Mouse (Mus musculus) CD4-positive, CD25-positive, alpha-beta regulatory T cell, adult 4 months (primary cell): ENCODE measurements around the gene Opcml. TPM values are rescaled to one million over a fixed set of nuclear protein-coding genes. Genes with fewer than 3 reads are reported as not detected.

ENCODE experiments used
- ATAC-seq: one replicate; pipeline ENCODE4 v1.8.0; 2017
- polyA plus RNA-seq, 2 experiments: library from polyadenylated mRNA; unstranded; fragments of 100-300 nt; shearing (Covaris generic); gene quantifications; one replicate each; pipeline ENCODE4 v1.2.1; 2017

Gene Opcml
- polyA plus RNA-seq, 2 experiments from 2014 or later: not detected

DNA sequence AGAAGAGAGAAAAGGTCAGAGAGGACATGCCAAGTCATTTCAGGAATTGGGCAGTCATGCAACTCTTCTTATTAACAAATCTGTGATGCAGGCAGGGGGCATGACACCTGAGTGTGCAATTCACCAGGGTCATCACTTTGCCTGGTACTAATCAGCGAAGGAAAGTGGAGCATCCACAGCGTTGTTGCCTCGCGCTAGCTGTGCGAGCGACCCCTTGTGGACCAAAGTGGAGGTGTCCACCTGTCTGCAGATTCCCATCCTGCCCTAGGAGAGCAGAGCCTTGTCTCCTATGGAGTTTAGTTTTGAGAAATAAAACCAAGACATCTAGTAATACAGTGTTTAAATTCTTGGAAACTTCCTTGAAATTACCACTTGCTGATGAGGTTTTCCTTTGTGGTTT lies 381.3 kb downstream of the Opcml start:
- no peak for ATAC-seq

DNA sequence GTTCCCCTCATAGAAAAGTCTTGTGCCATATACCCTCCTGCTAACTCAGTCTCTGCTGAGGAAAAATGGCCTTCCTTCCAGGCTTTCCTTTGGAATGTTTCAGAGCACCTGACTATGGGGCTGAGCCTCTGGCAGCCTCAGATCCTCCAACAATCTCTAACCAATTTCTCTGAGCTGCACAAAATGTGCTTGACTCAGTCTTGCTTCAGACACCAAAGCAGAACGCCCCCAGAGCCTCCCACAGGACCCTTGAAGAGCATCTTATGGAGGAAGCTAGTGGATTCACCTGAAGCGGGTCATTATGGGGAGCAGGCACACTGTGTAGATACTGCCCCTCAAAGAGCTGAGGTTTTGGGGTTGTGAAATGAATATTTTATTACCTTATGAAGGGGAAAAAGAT lies 386.5 kb downstream of the Opcml start:
- ATAC-seq: no peak

DNA sequence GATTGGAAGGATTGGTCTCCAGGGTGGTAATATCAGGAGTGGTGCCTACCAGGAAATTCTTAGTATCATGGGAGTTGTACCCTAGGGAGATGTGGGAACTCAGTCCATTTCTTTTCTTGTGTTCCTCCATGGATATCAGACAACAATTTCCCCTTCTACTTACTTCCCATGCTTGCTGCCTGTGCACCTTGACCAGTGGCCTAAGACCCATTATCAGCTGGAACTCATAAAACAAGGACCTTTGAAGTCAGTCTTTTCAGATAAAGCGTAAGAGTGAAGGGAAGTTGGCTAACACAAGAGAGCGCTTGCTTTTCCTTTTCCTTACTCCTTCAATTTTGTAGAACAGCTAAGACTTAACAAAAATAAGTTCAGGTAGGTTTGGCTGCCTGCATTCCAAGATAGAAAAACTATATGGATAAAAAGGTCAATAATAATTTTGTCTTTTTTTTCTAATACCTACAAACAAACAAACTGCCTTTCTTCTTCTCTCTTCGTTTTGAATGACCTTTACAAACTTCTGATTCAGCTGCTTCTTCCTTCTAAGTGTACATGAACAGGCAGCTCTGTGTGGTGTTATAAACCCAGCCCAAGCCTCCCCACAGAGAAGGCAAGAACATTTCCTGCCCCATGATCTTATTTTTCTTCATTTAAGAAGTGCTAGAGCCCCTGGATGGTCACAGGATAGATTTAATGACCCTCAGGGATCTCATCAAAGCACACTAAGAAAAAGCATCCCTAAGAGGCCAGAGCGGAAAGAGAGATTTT lies 387.7 kb downstream of the Opcml start:
- no peak for ATAC-seq

DNA sequence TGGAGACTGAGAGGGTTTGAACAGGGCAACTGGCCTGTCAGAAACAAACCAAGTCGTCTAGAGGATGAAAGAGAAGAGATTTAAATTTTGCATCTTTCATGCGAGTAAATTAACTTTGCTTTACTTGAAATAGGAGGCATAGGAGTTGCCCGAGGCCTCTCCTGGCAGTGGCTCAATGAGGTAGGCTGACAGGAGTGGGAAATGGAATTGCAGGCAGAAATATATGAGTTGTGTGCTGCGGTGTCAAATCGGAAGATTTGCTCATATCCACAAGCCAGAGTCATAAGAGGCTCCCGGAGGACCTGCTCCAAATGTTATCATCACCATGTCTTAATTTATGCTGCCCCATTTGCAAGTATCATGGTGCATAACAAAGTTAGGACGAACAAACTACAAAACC lies 391.3 kb downstream of the Opcml start:
- ATAC-seq: no peak

DNA sequence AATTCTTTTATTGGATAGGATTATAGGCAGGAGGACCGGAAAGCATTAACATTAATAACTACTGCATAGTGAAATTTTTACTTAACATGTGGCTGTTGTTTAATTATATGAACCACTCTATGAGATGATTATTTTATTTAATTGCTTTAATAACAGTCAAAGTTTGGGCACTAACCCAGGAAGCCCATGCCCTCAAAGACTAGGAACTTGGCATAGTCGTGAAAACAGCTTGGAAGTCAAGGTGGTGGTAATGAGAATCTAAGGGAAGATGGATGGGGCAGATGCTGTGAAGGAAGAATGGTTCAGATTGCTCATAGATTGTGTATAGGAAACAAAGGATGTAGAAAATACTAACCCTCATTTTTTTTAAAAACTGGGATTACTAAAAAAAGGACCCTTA lies 399.7 kb downstream of the Opcml start:
- no peak for ATAC-seq

DNA sequence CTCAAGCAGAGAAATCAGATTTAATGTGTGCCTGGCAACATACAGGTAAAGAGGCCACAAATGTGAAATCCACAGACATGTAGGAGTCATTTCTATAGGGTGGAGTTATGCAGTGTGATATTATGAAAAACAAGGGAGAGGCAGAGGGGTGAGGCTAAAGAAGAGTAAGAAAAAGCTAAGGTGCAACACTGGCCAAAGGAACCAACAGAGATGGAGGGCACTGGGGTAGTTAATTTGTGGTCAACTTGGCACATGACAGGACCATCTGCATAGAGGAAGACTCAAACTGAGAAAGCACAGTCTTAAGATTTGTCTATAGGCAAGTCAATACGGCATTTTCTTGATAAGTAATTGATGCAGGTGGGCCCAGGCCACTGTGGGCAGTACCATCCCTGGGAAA lies 400.2 kb downstream of the Opcml start:
- ATAC-seq: no peak

DNA sequence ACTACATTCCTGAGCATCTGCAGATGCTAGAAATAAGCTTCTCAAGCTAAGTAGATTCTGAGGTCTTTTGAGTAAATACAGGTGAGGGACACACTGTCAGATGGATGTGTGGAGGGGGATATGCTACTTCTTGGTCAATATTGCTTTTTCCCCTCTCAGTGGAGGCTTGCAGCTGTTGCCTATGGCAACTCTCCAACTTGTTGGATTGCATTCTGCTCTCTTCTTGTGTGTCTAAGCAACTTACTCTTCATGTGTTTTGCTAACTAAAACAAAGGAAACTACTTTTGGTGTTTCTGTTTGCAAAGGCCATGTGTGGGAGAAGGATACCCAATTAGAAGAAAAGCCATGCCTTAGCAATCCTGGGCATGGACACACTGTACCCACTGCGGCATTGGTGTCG lies 406.0 kb downstream of the Opcml start:
- no peak for ATAC-seq

DNA sequence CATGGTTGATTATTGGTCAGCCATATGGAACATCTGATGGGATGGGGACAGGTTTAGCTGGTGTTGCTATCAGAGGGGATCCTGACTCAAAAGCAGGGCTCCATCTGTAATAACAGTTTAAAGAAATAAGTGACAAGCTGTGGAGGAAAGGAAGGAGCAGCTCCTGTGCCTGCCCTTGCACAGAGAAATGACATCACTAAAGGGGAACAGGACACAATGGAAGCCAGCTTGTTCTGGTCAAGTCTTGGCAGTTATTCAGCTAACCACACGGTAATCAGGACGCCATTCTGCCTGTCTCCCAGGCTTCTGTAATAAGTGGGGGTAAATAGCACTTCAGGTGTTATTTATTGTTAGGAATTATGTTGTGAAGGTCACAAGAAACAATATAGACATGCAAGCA lies 406.5 kb downstream of the Opcml start:
- ATAC-seq: no peak

DNA sequence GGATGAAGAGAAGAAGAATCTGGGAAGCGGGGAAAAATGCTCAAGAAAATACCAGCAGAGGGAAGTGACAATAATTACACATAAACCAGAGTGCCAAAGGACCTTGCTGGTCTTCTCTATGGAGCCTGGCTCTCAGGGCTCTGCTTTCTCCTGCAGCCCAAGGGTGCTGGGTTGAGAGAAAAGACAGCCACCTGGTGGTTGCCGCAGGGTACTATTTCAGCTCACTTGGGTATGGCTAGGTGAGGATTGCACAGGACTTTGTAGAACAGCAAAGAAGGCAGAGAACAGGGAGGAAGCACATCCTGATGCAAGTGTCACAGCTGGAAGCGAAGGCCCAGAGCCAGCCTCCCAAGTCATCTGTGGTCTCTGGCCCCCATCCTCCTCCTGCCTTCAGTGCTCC lies 407.1 kb downstream of the Opcml start:
- ATAC-seq: no peak

DNA sequence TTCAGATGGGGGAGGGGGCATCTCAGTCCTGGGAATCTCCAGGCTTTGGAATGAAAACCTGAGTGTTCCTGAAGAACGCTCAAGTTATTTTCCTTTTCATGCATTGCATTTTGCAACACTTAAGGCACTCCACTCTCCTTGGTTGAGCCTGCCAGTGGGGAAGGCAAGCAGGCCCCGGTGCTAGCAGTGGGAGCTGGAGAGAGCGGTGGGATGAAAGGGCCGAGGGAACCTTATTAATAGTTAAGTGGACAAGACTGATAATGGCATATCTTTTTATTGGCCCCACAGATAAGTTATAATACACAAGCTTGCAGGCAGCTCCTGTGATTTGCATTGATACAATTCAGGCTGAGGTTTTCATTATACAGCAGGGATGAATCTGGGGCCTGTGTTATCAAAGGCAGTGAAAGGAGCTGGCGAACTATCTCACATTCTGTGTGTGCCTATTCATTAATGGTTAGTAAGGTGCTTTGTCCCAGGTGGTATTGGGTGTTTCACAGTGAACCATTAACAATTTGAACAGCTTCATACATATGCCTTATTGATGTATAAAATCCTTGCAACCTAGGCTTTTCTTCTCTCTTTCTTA lies 407.6 kb downstream of the Opcml start:
- no peak for ATAC-seq

DNA sequence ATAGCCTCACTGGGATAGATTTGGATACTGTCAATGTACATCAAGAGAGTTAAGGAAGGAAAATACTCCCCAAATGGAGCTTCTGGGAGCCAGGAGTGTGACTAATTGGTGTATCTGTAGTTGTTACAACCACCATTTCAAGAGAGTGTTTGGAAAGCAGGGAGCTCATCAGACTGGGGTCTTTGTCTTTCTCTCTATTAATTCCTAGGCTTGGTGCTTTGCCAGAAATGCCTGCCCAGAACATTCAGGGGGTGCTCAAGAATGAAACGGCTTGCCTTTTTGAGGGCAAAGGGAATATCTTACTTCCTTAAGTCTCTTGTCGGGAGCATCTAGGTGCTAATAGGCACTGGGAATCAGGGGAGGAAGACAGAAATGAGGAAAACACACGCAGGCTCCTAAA lies 416.9 kb downstream of the Opcml start:
- no peak for ATAC-seq

DNA sequence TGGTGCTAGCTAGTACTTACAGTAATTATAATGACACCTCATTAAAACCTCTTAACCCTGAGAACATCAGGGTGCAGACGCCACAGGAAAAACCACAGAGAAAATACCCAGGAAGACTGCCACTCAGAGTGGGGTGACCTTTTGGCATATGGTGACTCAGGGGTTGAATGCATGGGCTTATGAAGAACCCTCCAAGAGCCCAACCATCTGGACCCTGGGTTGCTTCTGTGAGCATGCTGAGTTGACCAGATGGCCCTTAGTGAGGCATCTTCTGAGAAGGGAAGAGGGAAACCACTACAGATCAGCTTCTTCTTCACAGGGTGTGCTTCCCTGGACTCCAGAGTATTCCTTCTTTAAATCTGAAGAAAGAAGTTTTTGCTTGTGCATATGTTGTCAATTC lies 418.1 kb downstream of the Opcml start:
- ATAC-seq: no peak

DNA sequence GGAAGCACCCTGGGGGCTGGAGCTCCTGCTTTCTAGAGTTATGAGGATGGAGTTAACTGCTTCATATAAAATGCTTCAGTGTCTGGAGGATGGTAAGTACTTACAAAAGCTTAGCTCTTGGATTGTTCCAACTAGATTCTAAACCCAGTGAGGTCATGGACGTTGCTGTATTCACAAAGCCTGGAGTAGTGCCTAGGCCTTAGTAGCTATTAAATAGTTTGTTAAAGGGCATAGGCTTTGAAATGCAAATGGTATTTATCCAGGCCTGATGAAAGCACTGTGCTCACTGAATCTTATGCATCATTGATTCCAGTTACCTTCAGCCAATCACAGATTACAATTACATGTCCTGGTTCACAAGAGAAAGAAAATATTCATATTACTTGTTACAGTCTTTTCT lies 421.3 kb downstream of the Opcml start:
- no peak for ATAC-seq

DNA sequence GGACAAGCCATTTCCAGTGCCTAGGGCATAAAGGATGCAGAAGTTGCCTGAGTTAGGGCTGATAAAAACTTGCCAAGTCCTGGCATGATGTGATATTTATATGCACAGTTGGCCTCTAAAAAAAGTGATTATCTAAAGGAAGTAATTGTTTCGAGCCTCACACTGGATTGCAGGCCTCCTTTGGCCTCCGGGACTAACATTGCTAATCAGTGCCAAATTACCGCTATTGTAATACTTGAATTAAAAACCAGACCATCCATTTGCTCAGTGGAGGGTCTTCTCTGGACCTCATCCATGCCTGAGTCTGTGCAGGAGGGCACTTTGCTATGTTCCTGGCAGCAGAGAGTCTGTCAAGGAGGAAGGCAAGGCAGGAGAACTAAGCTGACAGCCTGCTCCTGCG lies 423.3 kb downstream of the Opcml start:
- no peak for ATAC-seq

DNA sequence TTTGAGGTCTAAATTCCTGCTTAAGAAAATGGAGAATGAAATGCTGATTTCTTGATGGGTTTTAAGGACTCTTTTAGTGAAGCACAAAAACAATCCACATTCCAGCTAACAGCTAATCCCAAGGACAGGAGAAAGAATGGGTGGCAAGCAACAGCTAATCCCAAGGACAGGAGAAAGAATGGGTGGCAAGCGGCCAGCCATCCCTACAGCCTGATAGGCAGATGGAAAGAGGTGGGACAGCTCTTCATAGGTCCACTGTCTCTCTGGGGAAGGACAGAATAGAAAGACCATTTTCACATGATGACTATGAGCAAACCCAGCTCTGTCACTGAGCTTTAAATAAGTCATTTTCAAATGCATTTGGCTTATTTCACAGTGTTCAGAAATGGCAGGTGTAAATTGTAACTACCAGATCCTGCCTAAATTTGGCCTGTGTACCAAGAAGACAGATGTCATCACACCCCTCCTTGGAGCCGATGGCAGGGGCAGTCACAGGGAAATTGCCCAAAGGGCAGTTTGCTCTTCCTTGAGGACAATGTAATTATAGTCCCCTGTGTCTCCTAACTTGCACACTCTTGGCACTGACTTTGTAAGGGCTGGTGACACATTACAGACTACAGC lies 427.6 kb downstream of the Opcml start:
- no peak for ATAC-seq

DNA sequence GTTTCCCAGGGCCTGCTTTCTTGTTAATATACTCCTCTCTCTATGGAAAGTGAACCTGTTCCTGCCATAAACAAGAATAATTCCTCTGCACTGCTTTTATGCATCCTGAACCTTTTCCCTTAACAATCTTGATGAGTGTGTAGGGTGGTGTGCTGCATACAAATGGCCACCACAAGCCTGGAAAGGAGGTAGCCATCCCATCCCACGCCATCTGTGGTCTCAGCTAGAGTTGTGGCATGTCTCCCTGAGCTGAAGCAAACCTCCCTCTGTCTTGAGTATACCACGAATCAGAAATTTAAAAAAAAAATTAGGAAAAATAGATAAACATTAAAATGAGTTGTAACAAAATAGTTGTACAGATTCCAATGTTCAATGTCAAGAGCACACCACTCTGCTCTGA lies 432.2 kb downstream of the Opcml start:
- no peak for ATAC-seq

DNA sequence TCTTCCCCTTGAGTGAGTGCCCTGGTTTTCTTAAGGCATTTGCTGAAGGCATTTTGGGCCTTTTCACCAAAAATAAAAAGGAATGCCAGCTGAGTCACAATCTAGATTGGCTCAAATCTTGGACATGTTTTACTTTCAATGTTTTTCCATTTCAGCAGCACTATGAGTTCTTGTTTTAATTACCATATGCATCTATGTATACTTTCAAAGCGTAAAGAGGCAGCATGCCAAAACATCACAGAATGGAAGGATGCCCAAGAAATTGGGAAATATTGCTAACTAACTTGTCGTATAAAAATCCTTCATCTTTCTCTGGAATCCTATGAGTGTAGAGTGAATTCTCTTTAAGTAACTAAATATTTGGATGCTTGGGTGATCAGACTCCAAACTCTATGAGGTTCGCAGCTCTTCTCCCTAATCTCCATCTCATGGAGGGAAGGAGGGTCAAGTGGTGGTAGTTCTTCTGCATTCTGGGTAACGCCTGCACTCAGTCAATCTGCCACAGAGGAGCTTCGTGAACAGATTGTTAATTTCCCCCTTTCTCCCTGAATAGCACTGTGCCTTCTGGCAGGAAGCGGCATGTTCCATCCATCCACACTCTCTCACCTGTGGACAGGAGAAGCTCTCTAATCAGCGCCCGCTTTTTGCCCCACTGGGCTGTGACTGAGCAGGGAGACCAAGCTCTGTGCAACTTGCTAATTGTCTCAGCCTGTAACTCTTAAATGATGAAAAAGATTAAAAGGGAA lies 435.4 kb downstream of the Opcml start:
- no peak for ATAC-seq

DNA sequence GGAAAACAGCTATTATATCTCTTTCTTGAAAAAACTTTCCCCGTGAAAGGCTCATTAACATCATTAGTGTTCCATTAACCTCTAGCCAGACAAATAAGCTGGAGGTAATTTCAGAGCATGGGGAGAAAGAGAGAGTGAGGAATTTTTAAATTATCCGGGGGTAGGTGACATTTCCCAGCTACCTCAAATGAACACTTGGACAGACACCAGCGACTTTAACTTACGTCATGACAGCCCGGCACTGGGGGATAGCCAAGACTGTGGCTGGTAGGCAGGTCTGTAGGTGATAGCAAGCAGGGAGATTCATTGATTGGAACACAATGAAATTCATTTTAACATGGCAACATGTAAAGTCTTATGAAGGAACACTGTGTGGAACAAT lies 436.0 kb downstream of the Opcml start:
- ATAC-seq: no peak

DNA sequence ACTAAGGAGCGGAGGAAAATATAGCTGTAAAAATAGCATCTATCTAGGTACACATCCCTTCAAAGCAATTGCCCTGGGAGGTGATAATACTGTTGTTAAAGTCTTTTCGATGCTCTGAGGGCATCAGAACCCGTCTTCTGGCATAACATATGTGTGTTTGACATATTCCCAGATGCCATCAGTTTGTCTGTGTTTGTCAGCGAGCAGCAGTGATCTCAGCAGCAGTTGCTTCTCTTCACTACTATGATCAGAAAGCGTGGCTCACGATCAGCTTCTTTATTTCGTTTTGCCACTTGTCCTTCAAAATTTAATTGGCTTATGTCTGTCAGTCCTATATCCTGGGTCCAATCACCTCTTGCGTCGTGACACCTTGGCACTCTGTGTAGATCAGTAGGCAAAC lies 447.9 kb downstream of the Opcml start:
- ATAC-seq: no peak

DNA sequence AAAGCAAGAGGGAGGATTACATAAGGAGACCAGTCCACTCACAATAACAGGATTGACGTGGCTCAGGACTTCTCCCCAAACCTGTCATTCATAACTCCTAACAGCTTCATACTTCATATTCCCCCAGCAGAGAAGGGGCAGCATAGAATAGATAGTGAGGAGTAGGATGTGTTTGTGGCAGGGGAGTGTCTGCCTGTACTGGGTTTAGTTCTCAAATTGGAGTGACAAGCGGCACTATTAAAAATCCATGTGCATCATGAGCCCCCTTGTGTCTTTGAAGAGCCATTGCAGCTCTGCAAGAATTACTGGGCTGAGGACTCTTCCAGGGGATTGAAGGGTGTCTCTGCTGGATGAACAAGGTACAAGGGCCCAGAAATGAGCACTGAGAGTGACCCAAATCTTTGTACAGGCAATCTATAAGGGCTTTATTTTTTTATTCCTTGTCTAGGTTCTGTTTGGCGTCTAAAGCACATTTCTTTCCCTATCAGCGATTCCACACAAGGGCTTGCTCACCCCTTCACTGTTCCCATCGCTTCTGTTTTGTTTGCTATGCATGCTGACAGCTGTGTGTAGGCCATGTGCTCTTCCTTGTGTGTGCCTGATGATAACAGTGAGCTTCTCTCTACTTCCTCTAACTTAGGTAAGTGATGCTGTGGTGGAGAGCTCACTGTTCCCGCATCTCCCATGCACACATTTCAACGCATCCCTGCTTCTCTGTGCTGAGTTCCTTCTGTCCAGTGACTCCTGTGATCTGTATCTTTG lies 457.3 kb downstream of the Opcml start:
- ATAC-seq: no peak

DNA sequence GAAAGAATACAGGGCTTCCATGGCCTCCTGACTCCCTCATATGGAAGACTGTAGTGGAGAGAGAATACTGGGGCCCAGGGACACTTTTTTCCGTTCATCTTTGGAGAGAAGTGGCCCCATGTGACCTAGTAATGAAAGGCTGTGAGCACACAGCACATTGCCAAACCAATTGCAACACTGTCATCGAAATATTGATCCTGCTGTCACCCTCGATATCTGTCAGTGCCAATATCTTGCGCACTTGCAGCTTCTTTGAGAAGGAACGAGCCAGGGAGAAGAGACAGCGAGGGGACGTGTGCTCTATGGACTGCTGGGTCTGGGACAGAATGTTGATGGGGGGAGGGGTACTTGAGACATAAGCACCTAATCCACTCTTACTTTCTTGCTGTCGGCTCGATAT lies 460.8 kb downstream of the Opcml start:
- ATAC-seq: no peak

DNA sequence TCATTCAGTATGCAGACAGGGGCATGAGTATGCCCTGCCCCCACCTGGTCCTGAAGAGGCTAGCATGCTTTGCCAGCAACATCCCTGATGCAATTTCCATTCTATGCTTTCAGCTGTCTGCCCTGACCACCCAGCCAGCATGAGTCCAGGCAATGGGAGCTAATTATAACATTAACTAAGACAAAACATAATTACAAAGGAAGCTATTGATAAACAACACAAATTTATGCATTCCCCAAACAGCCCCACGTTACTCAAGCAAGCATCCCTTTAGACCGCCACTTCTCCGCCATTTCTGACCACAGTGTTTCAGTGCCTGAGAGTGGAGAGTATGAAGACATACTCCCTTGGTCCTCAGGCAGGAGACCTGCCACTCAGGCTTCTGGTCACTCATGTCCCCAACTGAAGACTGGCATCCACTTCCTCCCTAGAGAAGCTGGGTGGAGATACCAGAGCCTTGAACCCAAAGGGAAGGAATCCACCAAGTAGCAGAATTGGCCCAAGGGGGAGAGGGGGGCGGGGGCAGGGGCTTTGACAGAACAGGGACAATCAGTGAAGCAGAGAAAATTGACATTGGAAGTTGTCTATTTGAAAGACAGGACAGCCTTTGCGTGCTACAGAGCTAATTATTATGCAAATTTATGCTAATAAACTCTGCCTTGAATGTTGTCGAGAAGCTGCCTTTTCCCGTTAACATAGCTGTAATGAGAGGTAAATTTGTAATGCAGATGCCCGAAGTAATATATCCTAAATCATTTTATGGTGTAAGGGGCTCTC lies 464.7 kb downstream of the Opcml start:
- ATAC-seq: no peak
